Mouse (Mus musculus) layer of hippocampus, adult 8-10 months (tissue): Measurements from ENCODE around the gene Prkaca. TPM values are rescaled to one million over a fixed set of nuclear protein-coding genes. Genes with fewer than 3 reads are reported as not detected.

Experiments used
- DNase-seq, 2 experiments: peaks; one replicate each; pipeline ENCODE4 v3.0.0; 2022; ENCODE audit warnings: low spot score in 2 of 2
- total RNA-seq, 4 experiments: library from RNA; stranded (reverse); gene quantifications; 2 replicates each; pipeline ENCODE4 v1.2.4; 2022

The Prkaca gene
- 100 to 1,000 TPM; 246 to 260 (median 252) TPM for total RNA-seq

GRCm38 (mm10) chr8:83972150-83973120 is at the start of gene Prkaca:
Gene Prkaca, plus strand, starts transcription at chr8:83972993.
- DNase-seq: peak; percentile 99

GRCm38 (mm10) chr8:83924585-83924984 is 48.2 kb upstream of the Prkaca start:
- no peak for DNase-seq

GRCm38 (mm10) chr8:83926266-83926665 is 46.5 kb upstream of the Prkaca start:
- no peak for DNase-seq

GRCm38 (mm10) chr8:83934222-83934621 is 38.6 kb upstream of the Prkaca start:
- no peak for DNase-seq

- no peak for DNase-seq
Observed at GRCm38 (mm10) chr8:83934994-83935393, 37.8 kb upstream of the Prkaca start.

GRCm38 (mm10) chr8:83935435-83935834 is 37.4 kb upstream of the Prkaca start:
- no peak for DNase-seq

- DNase-seq: no peak
Observed at GRCm38 (mm10) chr8:83937645-83938044, 35.1 kb upstream of the Prkaca start.

- DNase-seq: no peak
Observed at GRCm38 (mm10) chr8:83938330-83938729, 34.5 kb upstream of the Prkaca start.

GRCm38 (mm10) chr8:83941066-83941677 is 31.6 kb upstream of the Prkaca start:
- DNase-seq: no peak

GRCm38 (mm10) chr8:83942446-83942845 is 30.3 kb upstream of the Prkaca start:
- no peak for DNase-seq

GRCm38 (mm10) chr8:83945540-83945939 is 27.3 kb upstream of the Prkaca start:
- no peak for DNase-seq

- DNase-seq: no peak
Observed at GRCm38 (mm10) chr8:83954749-83955105, 18.1 kb upstream of the Prkaca start.

GRCm38 (mm10) chr8:83955106-83955957 is 17.5 kb upstream of the Prkaca start, which contains the start of the genes Gm10644 and Asf1b:
Gene Gm10644, minus strand, starts transcription at chr8:83955205.
Gene Asf1b, plus strand, starts transcription at chr8:83955507.
- peak; percentile 99 for DNase-seq

- DNase-seq: no peak
Observed at GRCm38 (mm10) chr8:83955958-83956218, 16.9 kb upstream of the Prkaca start.

- DNase-seq: no peak
Observed at GRCm38 (mm10) chr8:83956789-83957188, 16.0 kb upstream of the Prkaca start.

- no peak for DNase-seq
Observed at GRCm38 (mm10) chr8:83964015-83964765, 8.6 kb upstream of the Prkaca start.

- DNase-seq: no peak
Observed at GRCm38 (mm10) chr8:83967701-83968100, 5.1 kb upstream of the Prkaca start.

GRCm38 (mm10) chr8:83971121-83971520 is 1.7 kb upstream of the Prkaca start:
- no peak for DNase-seq

- no peak for DNase-seq
Observed at GRCm38 (mm10) chr8:83971661-83972060, 1.1 kb upstream of the Prkaca start.

- DNase-seq: no peak
Observed at GRCm38 (mm10) chr8:83973161-83974031, 603 bp downstream of the Prkaca start.
